Mouse (Mus musculus): ENCODE data around the gene Flywch1. TPM values are rescaled to one million over a fixed set of nuclear protein-coding genes. Genes with fewer than 3 reads are reported as not detected.

Gene Flywch1
- polyA plus RNA-seq, 1 experiment from 2014 or later, result 231 TPM

GRCm38 (mm10) chr17:23722376-23723125, 48.9 kb downstream of the Flywch1 start, which contains the start of gene 1520401A03Rik:
Gene 1520401A03Rik, minus strand, starts transcription at chr17:23722783.
- H3K4me3 ChIP-seq, result no peak within 1 kb of the TSS
- no peaks in the 10 kb centered on the region for H3K9me3 ChIP-seq
- H3K4me2 ChIP-seq, result no peak within 1 kb of the TSS
- no peak within 1 kb of the TSS for H3K27ac ChIP-seq (replicated peaks)
- 74% methylated on average over 7 of the region's 7 CpGs for WGBS
- H3K4me1 ChIP-seq (replicated peaks), result peaks cover 13% of the 10 kb centered on the region
- no peaks in the 10 kb centered on the region for H3K36me3 ChIP-seq
- ATAC-seq (ENCODE audit: low read depth), result no peak
- H3K9ac ChIP-seq, result no peak within 1 kb of the TSS
- H3K27me3 ChIP-seq, result no peaks in the 10 kb centered on the region

- Histone ChIP-seq H3K4me2 (no peak overlapping the region), H3K36me3 (no peaks in the 10 kb centered on the region), H3K9me3 (no peaks in the 10 kb centered on the region), H3K4me1 (replicated peaks) (peaks cover 8% of the 10 kb centered on the region), H3K9ac (no peak overlapping the region), H3K4me3 (no peak overlapping the region), H3K27me3 (no peaks in the 10 kb centered on the region), H3K27ac (replicated peaks) (no peak overlapping the region)
- no peak for ATAC-seq (ENCODE audit: low read depth)
- 88% methylated on average over 2 of the region's 2 CpGs for WGBS
These were observed 49.5 kb downstream of the Flywch1 start for GRCm38 (mm10) chr17:23721886-23722285.

GRCm38 (mm10) chr17:23719455-23719854, 51.9 kb downstream of the Flywch1 start:
- ATAC-seq (ENCODE audit: low read depth), result no peak
- 13% methylated on average over 1 of the region's 1 CpGs for WGBS
- 0 out of 2 replicates have a peak, but pooled peaks cover 1% of the 10 kb centered on the region for H3K27me3 ChIP-seq

GRCm38 (mm10) chr17:23717003-23717402, 54.4 kb downstream of the Flywch1 start:
- no peaks in the 10 kb centered on the region for H3K9me3 ChIP-seq
- H3K9ac ChIP-seq, result no peak overlapping the region
- WGBS, result 63% methylated on average over 2 of the region's 2 CpGs
- H3K4me2 ChIP-seq, result no peak overlapping the region
- H3K27me3 ChIP-seq, result 0 out of 2 replicates have a peak, but pooled peaks cover 11% of the 10 kb centered on the region
- no peak overlapping the region for H3K27ac ChIP-seq (replicated peaks)
- H3K4me3 ChIP-seq, result no peak overlapping the region
- H3K4me1 ChIP-seq (replicated peaks), result no peaks in the 10 kb centered on the region
- H3K36me3 ChIP-seq, result no peaks in the 10 kb centered on the region
- ATAC-seq (ENCODE audit: low read depth), result no peak

More at GRCm38 (mm10) chr17:23719455-23719854, 51.9 kb downstream of the Flywch1 start:
- Histone ChIP-seq H3K9me3 (no peaks in the 10 kb centered on the region), H3K36me3 (no peaks in the 10 kb centered on the region), H3K4me3 (no peak overlapping the region), H3K4me2 (no peak overlapping the region), H3K27ac (replicated peaks) (no peak overlapping the region), H3K9ac (no peak overlapping the region), H3K4me1 (replicated peaks) (no peaks in the 10 kb centered on the region)

- peak; percentile 30; the same call in 1 of the 2 replicates for ATAC-seq (ENCODE audit: low read depth)
- WGBS, result 1% methylated on average over 3 of the region's 3 CpGs
- peaks cover 10% of the 10 kb centered on the region; the same call in 1 of the 2 replicates for H3K4me1 ChIP-seq (replicated peaks)
These were observed 65.2 kb downstream of the Flywch1 start for GRCm38 (mm10) chr17:23706212-23706611.

GRCm38 (mm10) chr17:23705525-23706104, 65.8 kb downstream of the Flywch1 start:
- Histone ChIP-seq H3K36me3 (no peaks in the 10 kb centered on the region), H3K27me3 (peaks cover 33% of the 10 kb centered on the region), H3K4me1 (replicated peaks) (peaks cover 10% of the 10 kb centered on the region; the same call in 1 of the 2 replicates), H3K9me3 (no peaks in the 10 kb centered on the region), H3K9ac (no peak overlapping the region), H3K4me3 (no peak overlapping the region), H3K4me2 (no peak overlapping the region), H3K27ac (replicated peaks) (no peak overlapping the region)
- WGBS, result 75% methylated on average over 7 of the region's 7 CpGs
- ATAC-seq (ENCODE audit: low read depth), result peak; percentile 42; the same call in 1 of the 2 replicates

More at GRCm38 (mm10) chr17:23706212-23706611, 65.2 kb downstream of the Flywch1 start:
- H3K27ac ChIP-seq (replicated peaks), result no peak overlapping the region
- no peaks in the 10 kb centered on the region for H3K36me3 ChIP-seq
- H3K27me3 ChIP-seq, result peaks cover 27% of the 10 kb centered on the region
- no peak overlapping the region for H3K4me3 ChIP-seq
- H3K9ac ChIP-seq, result no peak overlapping the region
- H3K4me2 ChIP-seq, result no peak overlapping the region
- no peaks in the 10 kb centered on the region for H3K9me3 ChIP-seq

GRCm38 (mm10) chr17:23704741-23705140, 66.7 kb downstream of the Flywch1 start:
- H3K4me1 ChIP-seq (replicated peaks), result peaks cover 14% of the 10 kb centered on the region
- 0 out of 2 replicates have a peak overlapping the region, but pooled peaks have one; percentile 4 for H3K27ac ChIP-seq (replicated peaks)
- no peaks in the 10 kb centered on the region for H3K9me3 ChIP-seq
- peak; percentile 36; the same call in 1 of the 2 replicates for ATAC-seq (ENCODE audit: low read depth)
- WGBS, result 40% methylated on average over 7 of the region's 7 CpGs
- H3K9ac ChIP-seq, result peak overlapping the region; percentile 6; the same call in 1 of the 2 replicates
- H3K4me3 ChIP-seq, result no peak overlapping the region
- H3K36me3 ChIP-seq, result no peaks in the 10 kb centered on the region
- peaks cover 33% of the 10 kb centered on the region for H3K27me3 ChIP-seq
- H3K4me2 ChIP-seq, result 0 out of 2 replicates have a peak overlapping the region, but pooled peaks have one; percentile 4

GRCm38 (mm10) chr17:23703301-23703700, 68.1 kb downstream of the Flywch1 start:
- Histone ChIP-seq H3K27ac (replicated peaks) (no peak overlapping the region), H3K4me1 (replicated peaks) (peaks cover 21% of the 10 kb centered on the region), H3K4me3 (no peak overlapping the region), H3K27me3 (peaks cover 44% of the 10 kb centered on the region), H3K4me2 (no peak overlapping the region), H3K9ac (no peak overlapping the region), H3K9me3 (no peaks in the 10 kb centered on the region), H3K36me3 (no peaks in the 10 kb centered on the region)
- 88% methylated on average over 9 of the region's 9 CpGs for WGBS
- ATAC-seq (ENCODE audit: low read depth), result no peak

Other genes starting within 250 kb of the Flywch1 start
- 17.4 and 17.8 TPM in 2 replicates for gene Zfp213, start 207.4 kb downstream of the Flywch1 start, polyA plus RNA-seq (2015; fragmentation: Nextera tagmentation; extraction: Ambion mirVana)
- gene Zfp13, start 172.1 kb downstream of the Flywch1 start, polyA plus RNA-seq (2015; fragmentation: Nextera tagmentation; extraction: Ambion mirVana), result 24.4 and 28.8 TPM in 2 replicates
- not detected in 2 replicates for gene Zscan10, start 170.7 kb downstream of the Flywch1 start, polyA plus RNA-seq (2015; fragmentation: Nextera tagmentation; extraction: Ambion mirVana)
- 1.9 and 2.3 TPM in 2 replicates for gene Mmp25, start 126.3 kb downstream of the Flywch1 start, polyA plus RNA-seq (2015; fragmentation: Nextera tagmentation; extraction: Ambion mirVana)
- gene Bicdl2, start 111.1 kb downstream of the Flywch1 start, polyA plus RNA-seq (2015; fragmentation: Nextera tagmentation; extraction: Ambion mirVana), result 0.19 TPM in 1 of 2 replicates, not detected in the other
- 102 and 132 TPM in 2 replicates for gene Hcfc1r1, start 98.0 kb downstream of the Flywch1 start, polyA plus RNA-seq (2015; fragmentation: Nextera tagmentation; extraction: Ambion mirVana)
- 51.8 and 51.9 TPM in 2 replicates for gene Thoc6, start 97.7 kb downstream of the Flywch1 start, polyA plus RNA-seq (2015; fragmentation: Nextera tagmentation; extraction: Ambion mirVana)
- gene Tnfrsf12a, start 94.1 kb downstream of the Flywch1 start, polyA plus RNA-seq (2015; fragmentation: Nextera tagmentation; extraction: Ambion mirVana), result 4.7 and 5.4 TPM in 2 replicates
- 0.53 and 1.2 TPM in 2 replicates for gene Cldn6, start 92.4 kb downstream of the Flywch1 start, polyA plus RNA-seq (2015; fragmentation: Nextera tagmentation; extraction: Ambion mirVana)
- 1.2 and 1.3 TPM in 2 replicates for gene Cldn9, start 87.6 kb downstream of the Flywch1 start, polyA plus RNA-seq (2015; fragmentation: Nextera tagmentation; extraction: Ambion mirVana)
- gene 1520401A03Rik, start 48.8 kb downstream of the Flywch1 start, polyA plus RNA-seq (2015; fragmentation: Nextera tagmentation; extraction: Ambion mirVana), result 0.36 and 0.54 TPM in 2 replicates
- 13.9 and 16.7 TPM in 2 replicates for gene Pkmyt1, start 45.3 kb downstream of the Flywch1 start, polyA plus RNA-seq (2015; fragmentation: Nextera tagmentation; extraction: Ambion mirVana)
- 48.3 and 51.5 TPM in 2 replicates for gene Paqr4, start 30.7 kb downstream of the Flywch1 start, polyA plus RNA-seq (2015; fragmentation: Nextera tagmentation; extraction: Ambion mirVana)
- gene Kremen2, start 25.8 kb downstream of the Flywch1 start, polyA plus RNA-seq (2015; fragmentation: Nextera tagmentation; extraction: Ambion mirVana), result 1.5 and 3.0 TPM in 2 replicates
- 60.4 and 66.5 TPM in 2 replicates for gene Flywch2, start 14.5 kb upstream of the Flywch1 start, polyA plus RNA-seq (2015; fragmentation: Nextera tagmentation; extraction: Ambion mirVana)
- 535 and 581 TPM in 2 replicates for gene Srrm2, start 18.9 kb upstream of the Flywch1 start, polyA plus RNA-seq (2015; fragmentation: Nextera tagmentation; extraction: Ambion mirVana)
- gene Elob, start 57.5 kb upstream of the Flywch1 start, polyA plus RNA-seq (2015; fragmentation: Nextera tagmentation; extraction: Ambion mirVana), result 1,286 and 1,362 TPM in 2 replicates
- gene Prss33, start 64.5 kb upstream of the Flywch1 start, polyA plus RNA-seq (2015; fragmentation: Nextera tagmentation; extraction: Ambion mirVana), result not detected in 2 replicates
- gene Prss32, start 72.3 kb upstream of the Flywch1 start, polyA plus RNA-seq (2015; fragmentation: Nextera tagmentation; extraction: Ambion mirVana), result not detected in 2 replicates
- gene Prss41, start 72.6 kb upstream of the Flywch1 start, polyA plus RNA-seq (2015; fragmentation: Nextera tagmentation; extraction: Ambion mirVana), result 0.96 and 1.4 TPM in 2 replicates
- not detected in 2 replicates for gene Prss21, start 96.5 kb upstream of the Flywch1 start, polyA plus RNA-seq (2015; fragmentation: Nextera tagmentation; extraction: Ambion mirVana)
- gene Dcpp1, start 109.3 kb upstream of the Flywch1 start, polyA plus RNA-seq (2015; fragmentation: Nextera tagmentation; extraction: Ambion mirVana), result not detected in 2 replicates
- not detected in 2 replicates for gene Dcpp2, start 109.3 kb upstream of the Flywch1 start, polyA plus RNA-seq (2015; fragmentation: Nextera tagmentation; extraction: Ambion mirVana)
- gene Dcpp3, start 145.9 kb upstream of the Flywch1 start, polyA plus RNA-seq (2015; fragmentation: Nextera tagmentation; extraction: Ambion mirVana), result not detected in 2 replicates
- gene Sbp, start 170.1 kb upstream of the Flywch1 start, polyA plus RNA-seq (2015; fragmentation: Nextera tagmentation; extraction: Ambion mirVana), result not detected in 2 replicates
- gene Sbpl, start 183.7 kb upstream of the Flywch1 start, polyA plus RNA-seq (2015; fragmentation: Nextera tagmentation; extraction: Ambion mirVana), result not detected in 2 replicates
- not detected in 2 replicates for gene Prss30, start 209.0 kb upstream of the Flywch1 start, polyA plus RNA-seq (2015; fragmentation: Nextera tagmentation; extraction: Ambion mirVana)
- gene Prss22, start 226.5 kb upstream of the Flywch1 start, polyA plus RNA-seq (2015; fragmentation: Nextera tagmentation; extraction: Ambion mirVana), result not detected in 2 replicates

Measured in neural tube, embryonic 13.5 days (tissue).